Mouse (Mus musculus): Measurements from ENCODE around the gene Rasal3.

GRCm38 (mm10) chr17:32393944-32394343, 9.4 kb downstream of the Rasal3 start:
- no peak for TF ChIP-seq CTCF (IDR thresholded peaks at IDR 0.05; ENCODE audit: low read depth)
- no peak for TF ChIP-seq EP300 (IDR thresholded peaks at IDR 0.05; ENCODE audit: low read depth)

Data from liver, postnatal 0 days (tissue).